Mouse (Mus musculus) cerebellum, adult 8-10 months (tissue): ENCODE results near the gene Ppp1r35.
"Not testable (repeated sequence)": the region's sequence is repeated elsewhere in the genome, so short reads cannot be mapped to it uniquely, and the experiment has no call there.

Experiments used
- DNase-seq: peaks from one replicate; pipeline ENCODE4 v3.0.0; 2022

Ppp1r35 gene

DNA sequence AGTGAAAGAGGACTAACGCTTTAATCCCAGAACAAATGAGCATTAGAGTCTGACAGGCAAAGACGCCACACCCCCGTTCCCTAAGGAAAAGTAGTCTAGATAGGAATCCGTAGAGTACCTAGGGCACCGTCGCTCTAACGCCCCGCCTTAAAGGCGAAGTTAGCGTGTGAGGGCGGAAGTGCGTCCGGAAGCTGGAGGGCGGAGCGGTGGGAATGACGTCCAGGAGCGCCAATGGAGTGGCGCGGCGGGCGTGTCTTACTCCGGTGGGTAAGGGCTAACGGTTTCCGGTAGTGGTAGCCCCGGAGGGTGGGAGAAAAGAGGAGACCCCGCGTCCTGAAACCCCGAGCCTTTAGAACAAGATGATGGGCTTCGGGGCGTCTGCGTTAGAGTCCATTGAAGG, at the start of gene Ppp1r35:
Gene Ppp1r35 (plus strand): TSS at position 215 of the 400 bp plus-strand sequence.
- DNase-seq: peak; percentile 97

DNA sequence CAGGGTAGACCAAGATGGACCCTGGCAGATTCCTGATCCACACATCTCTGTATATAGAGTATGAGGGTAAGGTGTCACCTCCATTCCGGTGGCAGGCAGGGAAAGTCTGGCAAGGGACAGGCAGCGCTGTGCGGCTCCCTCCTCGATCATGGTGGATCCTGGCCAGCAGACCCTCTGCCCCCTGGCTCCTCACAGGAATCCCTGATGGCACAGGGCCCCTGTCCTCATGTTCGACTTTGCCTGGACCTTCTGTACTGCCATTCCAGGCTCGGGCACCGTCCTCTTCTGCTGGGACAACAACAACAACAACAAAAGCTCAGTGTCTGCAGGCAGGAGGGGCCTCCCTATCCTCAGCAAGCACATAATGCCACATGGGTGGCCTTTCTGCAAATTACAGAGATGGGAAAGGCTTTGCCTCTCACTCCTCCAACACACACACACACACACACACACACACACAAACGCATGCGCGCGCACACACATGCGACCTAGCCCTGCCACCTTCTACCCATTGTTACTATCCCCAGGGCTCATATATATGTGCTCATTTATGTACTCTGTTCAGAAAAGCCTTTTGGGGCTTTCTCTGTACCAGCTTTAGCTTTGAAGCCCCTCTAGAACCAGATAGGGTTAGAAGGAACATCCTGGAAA, 44.9 kb upstream of the Ppp1r35 start:
- DNase-seq: no peak

GRCm38 (mm10) chr5:137734289-137735061, 44.2 kb upstream of the Ppp1r35 start:
- no peak for DNase-seq

GRCm38 (mm10) chr5:137737400-137737940, 41.2 kb upstream of the Ppp1r35 start:
- no peak for DNase-seq

GRCm38 (mm10) chr5:137738516-137738915, 40.1 kb upstream of the Ppp1r35 start:
- DNase-seq: no peak

DNA sequence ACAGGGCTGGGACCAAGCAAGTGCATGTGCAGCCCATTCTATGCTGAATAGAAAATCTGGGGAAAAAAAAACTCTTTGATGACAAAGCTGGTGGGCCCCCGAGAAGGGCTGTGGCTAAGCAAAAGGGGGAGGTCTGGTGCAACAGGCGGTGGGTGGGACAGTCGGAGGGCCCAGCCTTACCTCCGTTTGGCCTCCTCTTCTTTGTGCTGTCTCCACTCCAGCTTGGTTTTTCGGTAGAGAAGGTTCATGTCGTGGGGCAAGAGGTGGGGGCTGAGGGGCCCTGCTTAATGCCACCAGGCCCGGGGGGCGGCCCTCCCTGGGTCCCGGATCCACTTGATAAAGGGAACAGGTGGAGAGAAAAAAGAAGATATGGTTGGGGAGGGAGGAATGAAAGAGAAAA, 39.2 kb upstream of the Ppp1r35 start:
- DNase-seq: no peak

GRCm38 (mm10) chr5:137740506-137740905, 38.1 kb upstream of the Ppp1r35 start:
- no peak for DNase-seq

GRCm38 (mm10) chr5:137741023-137741931, 37.4 kb upstream of the Ppp1r35 start, which contains the start of gene Nyap1:
Gene Nyap1, minus strand, starts transcription at chr5:137741607.
- peak; percentile 88 for DNase-seq

DNA sequence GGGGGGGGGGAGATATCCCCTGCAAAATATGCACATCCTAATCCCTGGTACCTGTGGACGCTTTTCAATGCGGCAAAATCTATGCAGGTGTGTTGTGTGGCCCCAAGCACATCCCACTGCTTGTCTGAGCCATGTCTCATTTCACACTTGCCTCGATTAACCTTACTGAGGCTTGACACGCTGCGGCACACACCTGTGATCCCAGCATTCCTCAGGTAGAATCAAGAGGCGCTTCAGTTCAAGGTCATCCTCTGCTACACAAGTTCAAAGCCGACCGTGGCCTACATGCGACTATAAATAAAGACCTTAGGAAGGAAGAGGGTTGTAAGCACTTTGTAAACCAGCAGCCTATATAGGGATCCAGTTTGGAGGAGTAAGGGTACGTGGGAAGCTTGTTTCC, 36.6 kb upstream of the Ppp1r35 start:
- no peak for DNase-seq

DNA sequence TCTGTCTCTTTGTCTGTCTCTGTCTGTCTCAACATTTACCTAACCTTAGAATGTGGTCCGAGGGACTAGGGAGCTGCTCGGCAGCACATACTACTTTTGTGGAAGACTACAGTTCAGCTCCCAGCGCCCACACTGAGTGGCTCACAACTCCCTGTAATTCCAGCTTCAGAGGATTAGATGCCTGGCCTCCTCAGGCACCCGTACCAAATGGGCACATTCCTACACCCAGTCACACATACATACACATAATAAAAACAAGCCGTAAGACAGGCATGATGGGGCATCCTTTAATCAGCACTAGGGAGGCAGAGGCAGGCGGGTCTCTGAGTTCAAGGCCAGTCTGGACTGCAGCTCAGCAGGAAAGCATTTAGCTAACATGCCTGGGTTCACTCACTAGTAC, 35.8 kb upstream of the Ppp1r35 start:
- DNase-seq: no peak

GRCm38 (mm10) chr5:137744197-137744596, 34.5 kb upstream of the Ppp1r35 start:
- no peak for DNase-seq

DNA sequence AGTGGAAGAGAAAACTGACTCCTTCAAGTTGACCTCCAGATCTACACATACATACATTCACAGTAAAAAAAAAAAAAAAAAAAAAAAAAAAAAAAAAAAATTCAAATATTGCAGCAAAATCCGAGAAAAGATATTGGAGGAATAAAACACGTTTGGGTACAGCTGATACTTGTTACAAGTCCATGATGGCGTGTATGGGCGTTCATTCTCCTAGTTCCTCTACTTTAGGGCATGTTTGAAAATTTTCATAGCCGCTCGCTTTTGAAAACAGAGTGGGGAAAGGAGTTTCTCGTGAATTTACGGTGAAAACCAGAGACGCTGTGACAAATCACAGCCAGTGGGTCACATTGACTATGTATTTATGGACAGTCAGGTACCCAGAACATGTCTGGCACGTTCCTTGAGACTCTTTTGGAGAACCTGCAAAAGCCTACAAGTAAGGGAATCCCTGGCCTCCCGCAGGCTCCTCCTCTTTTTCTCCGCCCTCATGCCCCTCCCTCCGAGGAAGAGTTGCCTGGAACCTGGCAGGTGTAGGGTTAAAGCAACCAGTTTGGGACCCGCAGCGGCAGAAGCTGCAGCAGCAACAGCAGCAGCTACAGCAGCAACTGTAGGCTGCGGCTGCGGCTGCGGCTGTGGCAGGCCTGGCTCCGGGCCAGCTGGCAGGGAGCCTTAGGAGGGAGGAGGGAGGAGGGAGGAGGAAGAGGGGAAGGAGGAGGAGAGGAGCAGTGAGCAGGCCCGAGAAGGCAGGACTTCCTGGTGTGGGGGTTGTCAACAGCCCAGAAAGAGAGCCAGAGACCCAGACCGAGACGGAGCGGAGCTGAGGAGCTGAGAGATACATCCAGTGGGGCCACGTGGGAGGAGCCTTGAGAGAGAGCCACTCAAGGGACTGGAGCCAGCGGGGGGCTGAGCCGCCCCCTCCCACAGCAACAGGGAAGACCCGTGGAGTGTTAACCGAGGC, 33.2 kb upstream of the Ppp1r35 start, which contains the start of gene Tsc22d4:
Gene Tsc22d4 (plus strand): TSS at position 517 of the 958 bp plus-strand sequence.
- DNase-seq: peak; percentile 82

- DNase-seq: no peak
Measured at GRCm38 (mm10) chr5:137746282-137746850, 32.3 kb upstream of the Ppp1r35 start.

DNA sequence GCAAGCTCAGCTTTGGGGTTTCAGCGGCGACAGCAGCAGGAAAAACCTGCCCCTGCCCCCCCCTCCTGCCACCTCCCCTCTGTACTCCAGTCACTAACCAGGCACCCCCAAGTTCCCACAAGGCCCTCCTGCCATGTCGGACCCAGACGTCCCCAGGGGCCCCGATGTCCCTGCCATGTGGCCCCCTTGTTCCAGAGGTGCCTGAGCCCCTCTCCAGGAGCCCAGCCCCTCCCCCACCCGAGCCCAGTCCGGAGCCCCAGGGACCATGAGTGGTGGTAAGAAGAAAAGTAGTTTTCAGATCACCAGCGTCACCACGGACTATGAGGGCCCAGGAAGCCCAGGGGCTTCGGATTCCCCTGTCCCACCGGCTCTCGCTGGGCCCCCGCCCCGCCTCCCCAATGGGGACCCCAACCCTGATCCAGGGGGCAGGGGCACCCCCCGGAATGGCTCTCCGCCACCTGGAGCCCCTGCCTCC, 31.8 kb upstream of the Ppp1r35 start:
- DNase-seq: no peak

DNA sequence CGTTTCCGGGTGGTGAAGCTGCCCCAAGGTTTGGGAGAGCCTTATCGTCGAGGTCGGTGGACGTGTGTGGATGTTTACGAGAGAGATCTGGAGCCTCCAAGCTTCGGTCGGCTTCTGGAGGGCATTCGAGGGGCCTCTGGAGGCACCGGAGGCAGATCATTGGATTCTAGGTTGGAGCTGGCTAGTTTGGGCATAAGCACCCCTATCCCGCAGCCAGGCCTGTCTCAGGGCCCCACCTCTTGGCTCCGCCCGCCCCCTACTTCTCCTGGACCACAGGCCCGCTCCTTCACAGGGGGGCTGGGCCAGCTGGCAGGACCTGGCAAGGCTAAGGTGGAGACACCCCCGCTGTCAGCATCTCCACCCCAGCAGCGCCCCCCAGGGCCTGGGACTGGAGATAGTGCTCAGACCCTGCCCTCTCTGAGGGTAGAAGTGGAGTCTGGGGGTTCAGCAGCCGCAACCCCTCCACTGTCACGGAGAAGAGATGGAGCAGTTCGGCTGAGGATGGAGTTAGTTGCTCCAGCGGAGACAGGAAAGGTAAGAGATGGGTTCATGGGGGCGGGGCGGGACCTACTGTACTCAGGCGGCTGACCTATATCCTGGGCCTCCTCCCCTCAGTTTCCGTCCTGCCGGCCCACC, 31.2 kb upstream of the Ppp1r35 start:
- DNase-seq: peak; percentile 55

DNA sequence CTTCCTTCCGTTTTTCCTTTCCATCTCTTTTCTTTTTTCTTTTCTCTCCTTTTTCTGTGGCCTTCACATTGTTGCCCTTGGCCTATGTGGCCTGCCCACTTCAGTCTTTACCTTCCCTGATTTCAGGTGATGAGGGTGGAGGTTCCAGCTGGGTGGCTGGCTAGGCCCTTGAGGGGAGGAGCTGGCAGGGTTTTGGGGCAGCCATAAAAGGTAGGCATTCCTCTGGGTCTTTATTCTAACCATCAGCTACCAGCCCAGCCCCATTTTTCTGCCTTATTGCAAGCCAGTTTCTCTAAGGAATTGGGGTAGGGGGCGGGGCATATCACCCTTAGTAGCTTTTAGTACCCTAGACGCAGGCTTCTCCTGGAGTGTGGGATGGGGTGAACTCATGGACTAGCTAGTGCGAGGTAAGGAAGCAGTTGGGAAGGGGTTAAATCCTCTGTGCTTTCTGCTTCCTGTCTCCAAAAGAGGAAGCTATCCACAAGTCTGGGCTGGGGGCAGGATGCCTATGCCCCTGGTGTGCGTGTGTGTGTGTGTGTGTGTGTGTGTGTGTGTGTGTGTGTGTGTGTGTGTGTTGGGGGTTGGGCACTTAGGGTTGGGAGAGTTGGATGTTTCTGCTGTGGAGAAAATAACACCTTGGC, 30.4 kb upstream of the Ppp1r35 start:
- no peak for DNase-seq

DNA sequence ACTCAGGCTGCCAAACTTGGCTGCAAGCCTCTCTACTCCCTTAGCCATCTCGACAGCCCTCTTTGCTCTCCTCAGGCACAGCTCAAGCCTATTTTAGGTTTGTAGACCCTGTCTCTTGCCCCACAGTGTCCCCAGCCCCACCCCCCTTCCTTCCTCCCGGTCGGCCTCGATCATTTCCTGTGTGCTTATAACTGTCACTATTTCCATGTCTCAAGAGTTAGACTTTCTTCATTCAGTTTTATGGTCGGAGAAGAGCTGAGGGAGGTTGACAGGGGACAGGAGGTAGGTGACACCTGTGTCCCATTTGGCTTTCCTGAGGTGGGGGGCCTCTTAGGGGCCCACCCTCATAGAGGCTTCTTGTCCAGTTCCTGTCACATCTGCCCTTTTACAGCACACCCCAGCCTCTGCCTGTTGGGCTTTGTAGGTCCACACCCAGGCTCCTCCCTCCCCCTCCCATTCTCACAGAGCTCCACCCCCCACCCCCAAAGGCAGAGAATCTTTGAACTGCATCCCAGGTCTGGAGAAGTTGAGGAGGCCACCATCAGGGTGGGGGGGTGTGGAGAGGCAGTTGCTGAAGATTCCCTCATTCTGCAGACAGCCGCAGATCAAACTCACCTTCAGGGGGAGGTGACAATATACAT, 29.3 kb upstream of the Ppp1r35 start:
- DNase-seq: no peak

- DNase-seq: not testable (repeated sequence)
Measured at GRCm38 (mm10) chr5:137750212-137750611, 28.4 kb upstream of the Ppp1r35 start.

- DNase-seq: no peak
Measured at GRCm38 (mm10) chr5:137751221-137751887, 27.3 kb upstream of the Ppp1r35 start.
